8 mouse cellular contexts compared by ENCODE assay signal in genomic region chr7:112865739-112866138, GRCm38 (mm10).
DNase-seq lines count a peak whose midpoint lies in the region; ATAC-seq lines count a peak whose summit lies in the region.

No protein-coding gene starts in this region.

- peak; percentile 66 for DNase-seq in midbrain, embryonic 10.5 days (ENCODE audit: low spot score)
- DNase-seq in R1 (ENCODE audit: low read depth, low spot score), result peak; percentile 69
- peak; percentile 62 to 68 for DNase-seq in cerebellum, postnatal 36 days
- DNase-seq in gastrocnemius, postnatal 4 days (ENCODE audit: low spot score in 2 of 2), result peak; percentile 41 to 65
- peak; percentile 69 to 78 for DNase-seq in layer of hippocampus, postnatal 14 days (ENCODE audit: low spot score in 2 of 2)
- DNase-seq in neural tube, embryonic 11.5 days (ENCODE audit: low spot score), result peak; percentile 68

- no peak for ATAC-seq in midbrain, embryonic 16.5 days
- ATAC-seq in neural tube, embryonic 11.5 days (ENCODE audit: insufficient read depth, low FRiP score, low TSS enrichment), result no peak
- ATAC-seq in activated CD4-positive, CD25-positive, alpha-beta regulatory T cell, adult 4 months, result no peak

- H3K9ac ChIP-seq in midbrain, embryonic 16.5 days (ENCODE audit: low read depth, low read length), result no peak overlapping the region
- H3K9ac ChIP-seq in neural tube, embryonic 11.5 days (ENCODE audit: low read length), result no peak overlapping the region

- H3K4me1 ChIP-seq in midbrain, embryonic 10.5 days, result peaks cover 14% of the 10 kb centered on the region; the same call in 1 of the 2 replicates
- no peaks in the 10 kb centered on the region for H3K4me1 ChIP-seq in midbrain, embryonic 16.5 days (ENCODE audit: control insufficient read depth, insufficient read depth, low read length)
- no peaks in the 10 kb centered on the region for H3K4me1 ChIP-seq in neural tube, embryonic 11.5 days (ENCODE audit: control insufficient read depth, insufficient read depth, low read length)

- no peak overlapping the region for H3K27ac ChIP-seq in midbrain, embryonic 10.5 days (replicated peaks)
- H3K27ac ChIP-seq in midbrain, embryonic 16.5 days (ENCODE audit: low read length), result no peak overlapping the region
- H3K27ac ChIP-seq in neural tube, embryonic 11.5 days (ENCODE audit: low read depth, low read length), result no peak overlapping the region

- no peak overlapping the region for H3K4me3 ChIP-seq in midbrain, embryonic 10.5 days
- H3K4me3 ChIP-seq in midbrain, embryonic 16.5 days (ENCODE audit: low read depth, low read length), result no peak overlapping the region
- H3K4me3 ChIP-seq in neural tube, embryonic 11.5 days (ENCODE audit: low read depth, low read length), result no peak overlapping the region

- peaks cover 75% of the 10 kb centered on the region for H3K36me3 ChIP-seq in midbrain, embryonic 10.5 days
- H3K36me3 ChIP-seq in midbrain, embryonic 16.5 days (ENCODE audit: control insufficient read depth, insufficient read depth, low read length), result no peaks in the 10 kb centered on the region; the same call in 1 of the 2 replicates
- peaks cover 2% of the 10 kb centered on the region for H3K36me3 ChIP-seq in neural tube, embryonic 11.5 days (ENCODE audit: control insufficient read depth, insufficient read depth, low read length)

- H3K4me2 ChIP-seq in midbrain, embryonic 16.5 days (ENCODE audit: low read length), result no peak overlapping the region
- H3K4me2 ChIP-seq in neural tube, embryonic 11.5 days (ENCODE audit: low read depth), result no peak overlapping the region

- 9% methylated on average over 2 of the region's 2 CpGs for WGBS in midbrain, embryonic 10.5 days
- WGBS in midbrain, embryonic 16.5 days, result 16% methylated on average over 2 of the region's 2 CpGs
- 20% methylated on average over 2 of the region's 2 CpGs for WGBS in neural tube, embryonic 11.5 days

- H3K27me3 ChIP-seq in midbrain, embryonic 10.5 days (ENCODE audit: low read depth, poor library complexity, severe bottlenecking), result no peaks in the 10 kb centered on the region
- H3K27me3 ChIP-seq in midbrain, embryonic 16.5 days (ENCODE audit: control insufficient read depth, insufficient read depth, low read depth, low read length), result no peaks in the 10 kb centered on the region
- H3K27me3 ChIP-seq in neural tube, embryonic 11.5 days (ENCODE audit: control insufficient read depth, insufficient read depth, low read length), result no peaks in the 10 kb centered on the region

- H3K9me3 ChIP-seq in midbrain, embryonic 10.5 days (replicated peaks), result no peaks in the 10 kb centered on the region
- no peaks in the 10 kb centered on the region for H3K9me3 ChIP-seq in midbrain, embryonic 16.5 days (replicated peaks; ENCODE audit: control insufficient read depth, low read length, poor library complexity, severe bottlenecking)
- H3K9me3 ChIP-seq in neural tube, embryonic 11.5 days (ENCODE audit: control insufficient read depth, low read length), result no peaks in the 10 kb centered on the region
